Mouse (Mus musculus) embryonic facial prominence, embryonic 14.5 days (tissue): Measurements from ENCODE around the gene Pacsin2. TPM values are rescaled to one million over a fixed set of nuclear protein-coding genes. Genes with fewer than 3 reads are reported as not detected.

ENCODE experiments used
- ATAC-seq: fragments of 200-750 bp; cut with Nextera tagmentation; 2 replicates; pipeline ENCODE4 v1.8.0; 2017; ENCODE audit warnings: low read depth, moderate number of reproducible peaks, moderate TSS enrichment
- DNase-seq: peaks from one replicate; pipeline ENCODE4 v3.0.0-alpha.2; 2015; ENCODE audit warnings: low spot score
- H3K27ac ChIP-seq: fragments of 300-500 bp; sonication (generic); replicated peaks from 2 replicates; pipeline ENCODE4 v1.5.1; 2014; ENCODE audit warnings: low read depth, mild to moderate bottlenecking, low read length, moderate library complexity
- H3K27me3 ChIP-seq: fragments of 300-500 bp; sonication (generic); replicated peaks from 2 replicates; pipeline ENCODE4 v1.6.1; 2014; ENCODE audit warnings: low read length; ENCODE audit not compliant: control insufficient read depth, insufficient read depth
- H3K36me3 ChIP-seq: fragments of 300-500 bp; sonication (generic); 2 replicates; pipeline ENCODE4 v1.6.1; 2014; ENCODE audit warnings: low read length, mixed read lengths; ENCODE audit not compliant: control insufficient read depth, insufficient read depth
- H3K4me1 ChIP-seq: fragments of 300-500 bp; sonication (generic); 2 replicates; pipeline ENCODE4 v1.6.1; 2014; ENCODE audit warnings: antibody characterized with exemption, low read length; ENCODE audit not compliant: control insufficient read depth, insufficient read depth
- H3K4me2 ChIP-seq: fragments of 300-500 bp; sonication (generic); 2 replicates; pipeline ENCODE4 v1.6.1; 2014; ENCODE audit warnings: low read depth, mild to moderate bottlenecking, low read length, moderate library complexity, mixed read lengths
- H3K4me3 ChIP-seq: fragments of 300-500 bp; sonication (generic); 2 replicates; pipeline ENCODE4 v1.5.1; 2014; ENCODE audit warnings: low read depth, mild to moderate bottlenecking, low read length
- H3K9ac ChIP-seq: fragments of 300-500 bp; sonication (generic); 2 replicates; pipeline ENCODE4 v1.6.1; 2014; ENCODE audit warnings: low read depth, mild to moderate bottlenecking, low read length, moderate library complexity, mixed read lengths
- H3K9me3 ChIP-seq: fragments of 300-500 bp; sonication (generic); 2 replicates; pipeline ENCODE4 v1.6.1; 2016; ENCODE audit warnings: low read length; ENCODE audit not compliant: control insufficient read depth
- WGBS: fragments of 180-500 bp; shearing (Covaris S2); extraction: QIAGEN DNeasy Blood & Tissue Kit; methylation state at CpG from one replicate; pipeline ENCODE4 v1.1.7; 2014; 5-methylcytosine and 5-hydroxymethylcytosine counted together
- polyA plus RNA-seq: library from polyadenylated mRNA; unstranded; fragments of >200 nt; fragmentation: Nextera tagmentation; extraction: Ambion mirVana; gene quantifications from 2 replicates; pipeline ENCODE4 v1.2.1, GENCODE M21; 2014

Gene Pacsin2
- polyA plus RNA-seq, 1 experiment from 2014 or later: 49.3 TPM

GRCm38 (mm10) chr15:83360140-83360539 lies 104.3 kb downstream of the Pacsin2 start:
- 61% methylated on average over 3 of the region's 3 CpGs for WGBS
- no peaks in the 10 kb centered on the region for H3K27me3 ChIP-seq

GRCm38 (mm10) chr15:83358476-83358875 lies 105.9 kb downstream of the Pacsin2 start:
- no peak overlapping the region for H3K27ac ChIP-seq
- DNase-seq: no peak
- H3K4me2 ChIP-seq: no peak overlapping the region
- WGBS: 78% methylated on average over 1 of the region's 1 CpGs
- ATAC-seq: no peak
- H3K36me3 ChIP-seq: no peaks in the 10 kb centered on the region
- no peak overlapping the region for H3K4me3 ChIP-seq
- H3K9ac ChIP-seq: no peak overlapping the region
- no peaks in the 10 kb centered on the region for H3K4me1 ChIP-seq
- H3K27me3 ChIP-seq: no peaks in the 10 kb centered on the region
- H3K9me3 ChIP-seq: no peaks in the 10 kb centered on the region

More at GRCm38 (mm10) chr15:83360140-83360539, 104.3 kb downstream of the Pacsin2 start:
- H3K4me2 ChIP-seq: no peak overlapping the region
- DNase-seq: no peak
- no peaks in the 10 kb centered on the region for H3K4me1 ChIP-seq
- H3K9ac ChIP-seq: no peak overlapping the region
- H3K27ac ChIP-seq: no peak overlapping the region
- H3K36me3 ChIP-seq: no peaks in the 10 kb centered on the region
- no peak overlapping the region for H3K4me3 ChIP-seq
- ATAC-seq: no peak
- H3K9me3 ChIP-seq: no peaks in the 10 kb centered on the region

- no peak for DNase-seq
- ATAC-seq: no peak
- Histone ChIP-seq H3K4me2 (no peak overlapping the region), H3K36me3 (peaks cover 3% of the 10 kb centered on the region; the same call in 1 of the 2 replicates), H3K4me3 (no peak overlapping the region), H3K9me3 (no peaks in the 10 kb centered on the region), H3K27ac (no peak overlapping the region), H3K27me3 (no peaks in the 10 kb centered on the region), H3K9ac (no peak overlapping the region), H3K4me1 (peaks cover 9% of the 10 kb centered on the region)
- 80% methylated on average over 4 of the region's 4 CpGs for WGBS
Observed at GRCm38 (mm10) chr15:83351546-83351945, 112.9 kb downstream of the Pacsin2 start.

- no peak; the same call in 1 of the 2 replicates for ATAC-seq
- H3K4me2 ChIP-seq: peak overlapping the region; percentile 72
- WGBS: 62% methylated on average over 2 of the region's 2 CpGs
- H3K9me3 ChIP-seq: no peaks in the 10 kb centered on the region
- peaks cover 8% of the 10 kb centered on the region; the same call in 1 of the 2 replicates for H3K36me3 ChIP-seq
- peaks cover 9% of the 10 kb centered on the region for H3K4me1 ChIP-seq
- H3K4me3 ChIP-seq: no peak overlapping the region; the same call in 1 of the 2 replicates
- peak overlapping the region; percentile 88 for H3K9ac ChIP-seq
- DNase-seq: peak; percentile 36
- H3K27ac ChIP-seq: peak overlapping the region; percentile 77; the same call in 1 of the 2 replicates
- no peaks in the 10 kb centered on the region for H3K27me3 ChIP-seq
Observed at GRCm38 (mm10) chr15:83350859-83351258, 113.5 kb downstream of the Pacsin2 start.

GRCm38 (mm10) chr15:83349954-83350711 lies 114.3 kb downstream of the Pacsin2 start, which contains the start of gene Arfgap3:
Gene Arfgap3, minus strand, starts transcription at chr15:83350247.
- DNase-seq: peak; percentile 97
- H3K27ac ChIP-seq: peak within 1 kb of the TSS; percentile 77
- H3K4me1 ChIP-seq: peaks cover 9% of the 10 kb centered on the region
- H3K4me2 ChIP-seq: peak within 1 kb of the TSS; percentile 72
- no peaks in the 10 kb centered on the region for H3K9me3 ChIP-seq
- H3K4me3 ChIP-seq: peak within 1 kb of the TSS; percentile 88
- H3K9ac ChIP-seq: peak within 1 kb of the TSS; percentile 88
- peaks cover 8% of the 10 kb centered on the region; the same call in 1 of the 2 replicates for H3K36me3 ChIP-seq
- ATAC-seq: peak; percentile 93
- H3K27me3 ChIP-seq: no peaks in the 10 kb centered on the region
- WGBS: 0% methylated on average over 32 of the region's 60 CpGs

GRCm38 (mm10) chr15:83349225-83349953 lies 115.0 kb downstream of the Pacsin2 start:
- peak overlapping the region; percentile 88 for H3K9ac ChIP-seq
- WGBS: 15% methylated on average over 8 of the region's 8 CpGs
- no peaks in the 10 kb centered on the region for H3K9me3 ChIP-seq
- H3K27ac ChIP-seq: peak overlapping the region; percentile 64
- H3K27me3 ChIP-seq: no peaks in the 10 kb centered on the region
- peak; percentile 3; the same call in 1 of the 2 replicates for ATAC-seq
- H3K36me3 ChIP-seq: peaks cover 8% of the 10 kb centered on the region; the same call in 1 of the 2 replicates
- peaks cover 9% of the 10 kb centered on the region for H3K4me1 ChIP-seq
- DNase-seq: no peak
- peak overlapping the region; percentile 72 for H3K4me2 ChIP-seq
- H3K4me3 ChIP-seq: peak overlapping the region; percentile 88

- Histone ChIP-seq H3K9me3 (no peaks in the 10 kb centered on the region), H3K4me1 (peaks cover 9% of the 10 kb centered on the region), H3K9ac (peak overlapping the region; percentile 88; the same call in 1 of the 2 replicates), H3K27me3 (no peaks in the 10 kb centered on the region), H3K4me3 (peak overlapping the region; percentile 88), H3K36me3 (peaks cover 8% of the 10 kb centered on the region; the same call in 1 of the 2 replicates), H3K27ac (no peak overlapping the region), H3K4me2 (peak overlapping the region; percentile 72)
- WGBS: 60% methylated on average over 4 of the region's 4 CpGs
- DNase-seq (no peak), ATAC-seq (no peak)
Observed at GRCm38 (mm10) chr15:83348747-83349146, 115.7 kb downstream of the Pacsin2 start.

GRCm38 (mm10) chr15:83345898-83346529 lies 118.4 kb downstream of the Pacsin2 start:
- 88% methylated on average over 15 of the region's 15 CpGs for WGBS
- ATAC-seq: no peak

More at GRCm38 (mm10) chr15:83345898-83346529, 118.4 kb downstream of the Pacsin2 start:
- H3K4me1 ChIP-seq: peaks cover 9% of the 10 kb centered on the region
- no peaks in the 10 kb centered on the region for H3K27me3 ChIP-seq
- H3K4me3 ChIP-seq: no peak overlapping the region
- no peak overlapping the region for H3K27ac ChIP-seq
- peaks cover 24% of the 10 kb centered on the region for H3K36me3 ChIP-seq
- no peaks in the 10 kb centered on the region for H3K9me3 ChIP-seq
- no peak for DNase-seq
- no peak overlapping the region for H3K9ac ChIP-seq
- no peak overlapping the region for H3K4me2 ChIP-seq
